Comparison of ENCODE assay signal across 15 mouse cellular contexts in genomic region chrX:76790613-76791012, GRCm38 (mm10).
DNase-seq lines count a peak whose midpoint lies in the region; ATAC-seq and TF ChIP-seq lines count a peak whose summit lies in the region.
"Had no signal": no experiment of that assay in that cellular context is flagged by ENCODE, and none has a peak within 500 bp of the region (broad histone marks: within the 10 kb centered on the region; RNA-seq: fewer than 3 reads in every experiment).

No protein-coding gene starts in this region.

- H3K9ac ChIP-seq in forebrain, embryonic 13.5 days, result no peak overlapping the region
- H3K9ac ChIP-seq in forebrain, embryonic 11.5 days (ENCODE audit: low read length), result no peak overlapping the region
- no peak overlapping the region for H3K9ac ChIP-seq in intestine, postnatal 0 days (ENCODE audit: low read depth, low read length)
- H3K9ac ChIP-seq in intestine, embryonic 15.5 days, result no peak overlapping the region
- H3K9ac ChIP-seq in midbrain, embryonic 15.5 days, result no peak overlapping the region
- H3K9ac ChIP-seq in forebrain, postnatal 0 days, result no peak overlapping the region
- H3K9ac ChIP-seq: heart, embryonic 15.5 days; liver, embryonic 12.5 days had no signal

- no peaks in the 10 kb centered on the region for H3K27me3 ChIP-seq in forebrain, embryonic 13.5 days
- H3K27me3 ChIP-seq in forebrain, embryonic 11.5 days (ENCODE audit: control insufficient read depth, insufficient read depth, low read length), result no peaks in the 10 kb centered on the region
- H3K27me3 ChIP-seq in intestine, postnatal 0 days (replicated peaks; ENCODE audit: control insufficient read depth, insufficient read depth, low read length), result no peaks in the 10 kb centered on the region
- H3K27me3 ChIP-seq in intestine, embryonic 15.5 days (replicated peaks), result no peaks in the 10 kb centered on the region
- H3K27me3 ChIP-seq in midbrain, embryonic 15.5 days (replicated peaks), result no peaks in the 10 kb centered on the region
- H3K27me3 ChIP-seq in midbrain, embryonic 10.5 days (ENCODE audit: low read depth, poor library complexity, severe bottlenecking), result no peaks in the 10 kb centered on the region
- H3K27me3 ChIP-seq in forebrain, postnatal 0 days (ENCODE audit: insufficient read depth, low read length), result no peaks in the 10 kb centered on the region
- H3K27me3 ChIP-seq in embryonic facial prominence, embryonic 10.5 days (replicated peaks; ENCODE audit: low read depth, poor library complexity, severe bottlenecking), result no peaks in the 10 kb centered on the region
- H3K27me3 ChIP-seq: heart, embryonic 15.5 days; liver, embryonic 12.5 days had no signal

- DNase-seq in forebrain, embryonic 11.5 days (ENCODE audit: low spot score), result no peak
- DNase-seq in midbrain, embryonic 10.5 days (ENCODE audit: low spot score), result no peak
- DNase-seq in forebrain, postnatal 0 days, result peak; percentile 37
- no peak for DNase-seq in embryonic facial prominence, embryonic 10.5 days (ENCODE audit: low spot score)
- DNase-seq: adrenal gland, adult 2 months; B cell, adult 2 months; cerebellum, adult 2 months; lung, postnatal 14 days; right cerebral cortex, postnatal 4 days had no signal

- no peak overlapping the region for H3K4me2 ChIP-seq in forebrain, embryonic 13.5 days
- no peak overlapping the region for H3K4me2 ChIP-seq in forebrain, embryonic 11.5 days (ENCODE audit: low read depth, low read length, severe bottlenecking)
- H3K4me2 ChIP-seq in intestine, postnatal 0 days (replicated peaks; ENCODE audit: low read depth), result no peak overlapping the region
- no peak overlapping the region for H3K4me2 ChIP-seq in intestine, embryonic 15.5 days (replicated peaks)
- H3K4me2 ChIP-seq in midbrain, embryonic 15.5 days, result no peak overlapping the region
- no peak overlapping the region for H3K4me2 ChIP-seq in forebrain, postnatal 0 days (ENCODE audit: low read depth)
- H3K4me2 ChIP-seq: heart, embryonic 15.5 days; liver, embryonic 12.5 days had no signal

- H3K9me3 ChIP-seq in forebrain, embryonic 13.5 days (replicated peaks), result no peaks in the 10 kb centered on the region
- no peaks in the 10 kb centered on the region for H3K9me3 ChIP-seq in forebrain, embryonic 11.5 days (ENCODE audit: control insufficient read depth, low read length)
- no peaks in the 10 kb centered on the region for H3K9me3 ChIP-seq in intestine, postnatal 0 days (ENCODE audit: control insufficient read depth)
- H3K9me3 ChIP-seq in intestine, embryonic 15.5 days, result no peaks in the 10 kb centered on the region
- no peaks in the 10 kb centered on the region for H3K9me3 ChIP-seq in midbrain, embryonic 15.5 days
- no peaks in the 10 kb centered on the region for H3K9me3 ChIP-seq in midbrain, embryonic 10.5 days (replicated peaks)
- H3K9me3 ChIP-seq in forebrain, postnatal 0 days (ENCODE audit: low read length), result no peaks in the 10 kb centered on the region
- H3K9me3 ChIP-seq in embryonic facial prominence, embryonic 10.5 days, result no peaks in the 10 kb centered on the region
- H3K9me3 ChIP-seq: heart, embryonic 15.5 days; liver, embryonic 12.5 days had no signal

- no peak overlapping the region for H3K27ac ChIP-seq in forebrain, embryonic 13.5 days
- no peak overlapping the region for H3K27ac ChIP-seq in forebrain, embryonic 11.5 days (ENCODE audit: low read depth, low read length)
- H3K27ac ChIP-seq in intestine, postnatal 0 days (ENCODE audit: low read depth, low read length), result no peak overlapping the region
- H3K27ac ChIP-seq in intestine, embryonic 15.5 days, result no peak overlapping the region
- H3K27ac ChIP-seq in midbrain, embryonic 15.5 days, result no peak overlapping the region
- H3K27ac ChIP-seq in midbrain, embryonic 10.5 days (replicated peaks), result no peak overlapping the region
- no peak overlapping the region for H3K27ac ChIP-seq in forebrain, postnatal 0 days (ENCODE audit: low read depth, low read length)
- no peak overlapping the region for H3K27ac ChIP-seq in embryonic facial prominence, embryonic 10.5 days (replicated peaks)
- H3K27ac ChIP-seq: heart, embryonic 15.5 days; liver, embryonic 12.5 days had no signal

- TF ChIP-seq CTCF in intestine, postnatal 0 days (IDR thresholded peaks at IDR 0.05; ENCODE audit: low read depth), result 0 out of 2 replicates have a peak, but pooled peaks have one; percentile 8
- TF ChIP-seq CTCF in forebrain, postnatal 0 days (IDR thresholded peaks at IDR 0.05; ENCODE audit: low read depth), result peak; percentile 41

- no peaks in the 10 kb centered on the region for H3K4me1 ChIP-seq in forebrain, embryonic 13.5 days
- H3K4me1 ChIP-seq in forebrain, embryonic 11.5 days (replicated peaks; ENCODE audit: control insufficient read depth, insufficient read depth, low read length), result no peaks in the 10 kb centered on the region
- H3K4me1 ChIP-seq in intestine, postnatal 0 days (replicated peaks; ENCODE audit: control insufficient read depth, insufficient read depth, low read length), result no peaks in the 10 kb centered on the region
- no peaks in the 10 kb centered on the region for H3K4me1 ChIP-seq in intestine, embryonic 15.5 days (replicated peaks)
- no peaks in the 10 kb centered on the region for H3K4me1 ChIP-seq in midbrain, embryonic 15.5 days
- no peaks in the 10 kb centered on the region for H3K4me1 ChIP-seq in midbrain, embryonic 10.5 days
- H3K4me1 ChIP-seq in forebrain, postnatal 0 days (ENCODE audit: insufficient read depth), result no peaks in the 10 kb centered on the region
- no peaks in the 10 kb centered on the region for H3K4me1 ChIP-seq in embryonic facial prominence, embryonic 10.5 days
- H3K4me1 ChIP-seq: heart, embryonic 15.5 days; liver, embryonic 12.5 days had no signal

- peak; percentile 70; the same call in 1 of the 2 replicates for ATAC-seq in forebrain, embryonic 13.5 days
- ATAC-seq in forebrain, embryonic 11.5 days (replicated peaks; ENCODE audit: low FRiP score), result no peak
- no peak for ATAC-seq in intestine, postnatal 0 days
- ATAC-seq in intestine, embryonic 15.5 days, result no peak
- peak; percentile 66 for ATAC-seq in midbrain, embryonic 15.5 days (replicated peaks)
- peak; percentile 86 for ATAC-seq in forebrain, postnatal 0 days
- ATAC-seq: liver, embryonic 12.5 days had no signal

- no peaks in the 10 kb centered on the region for H3K36me3 ChIP-seq in forebrain, embryonic 13.5 days (ENCODE audit: poor library complexity, severe bottlenecking)
- no peaks in the 10 kb centered on the region for H3K36me3 ChIP-seq in forebrain, embryonic 11.5 days (ENCODE audit: control insufficient read depth, insufficient read depth, low read length)
- no peaks in the 10 kb centered on the region for H3K36me3 ChIP-seq in intestine, postnatal 0 days (ENCODE audit: control insufficient read depth, insufficient read depth)
- H3K36me3 ChIP-seq in intestine, embryonic 15.5 days, result no peaks in the 10 kb centered on the region
- H3K36me3 ChIP-seq in midbrain, embryonic 15.5 days (replicated peaks), result no peaks in the 10 kb centered on the region
- H3K36me3 ChIP-seq in midbrain, embryonic 10.5 days, result no peaks in the 10 kb centered on the region
- H3K36me3 ChIP-seq in forebrain, postnatal 0 days (ENCODE audit: insufficient read depth), result no peaks in the 10 kb centered on the region
- H3K36me3 ChIP-seq in embryonic facial prominence, embryonic 10.5 days (replicated peaks), result no peaks in the 10 kb centered on the region
- H3K36me3 ChIP-seq: heart, embryonic 15.5 days; liver, embryonic 12.5 days had no signal

- no peak overlapping the region for H3K4me3 ChIP-seq in forebrain, embryonic 13.5 days
- H3K4me3 ChIP-seq in forebrain, embryonic 11.5 days (ENCODE audit: low read depth, low read length), result no peak overlapping the region
- no peak overlapping the region for H3K4me3 ChIP-seq in intestine, postnatal 0 days (ENCODE audit: low read depth, low read length)
- no peak overlapping the region for H3K4me3 ChIP-seq in intestine, embryonic 15.5 days (replicated peaks)
- no peak overlapping the region for H3K4me3 ChIP-seq in midbrain, embryonic 15.5 days
- no peak overlapping the region for H3K4me3 ChIP-seq in midbrain, embryonic 10.5 days
- H3K4me3 ChIP-seq in forebrain, postnatal 0 days (ENCODE audit: low read depth, low read length), result no peak overlapping the region
- H3K4me3 ChIP-seq in embryonic facial prominence, embryonic 10.5 days, result no peak overlapping the region
- H3K4me3 ChIP-seq: heart, embryonic 15.5 days; liver, embryonic 12.5 days had no signal

Comparison
In these comparisons a context has a peak if more than half of its experiments do, and no peak if none do; other contexts are left out.
1. ATAC-seq: peak in forebrain, embryonic 13.5 days (single experiment), midbrain, embryonic 15.5 days (single experiment) and forebrain, postnatal 0 days (single experiment); none in forebrain, embryonic 11.5 days (single experiment), intestine, postnatal 0 days (single experiment) and intestine, embryonic 15.5 days (single experiment).